Mouse (Mus musculus) neural tube, embryonic 11.5 days (tissue): Measurements from ENCODE around the gene Tmem273. TPM values are rescaled to one million over a fixed set of nuclear protein-coding genes. Genes with fewer than 3 reads are reported as not detected.

Experiments used
- ATAC-seq: fragments of 200-750 bp; cut with Nextera tagmentation; 2 replicates; pipeline ENCODE4 v1.8.0; 2017; ENCODE audit warnings: moderate number of reproducible peaks, mild to moderate bottlenecking, moderate TSS enrichment, moderate library complexity; ENCODE audit not compliant: insufficient read depth, low FRiP score, low TSS enrichment
- DNase-seq: peaks from one replicate; pipeline ENCODE4 v3.0.0-alpha.2; 2015; ENCODE audit warnings: low spot score
- H3K27ac ChIP-seq: fragments of 300-500 bp; sonication (generic); 2 replicates; pipeline ENCODE4 v1.5.1; 2014; ENCODE audit warnings: low read depth, mild to moderate bottlenecking, low read length
- H3K27me3 ChIP-seq: fragments of 300-500 bp; sonication (generic); 2 replicates; pipeline ENCODE4 v1.6.1; 2014; ENCODE audit warnings: mild to moderate bottlenecking, low read length, mixed read lengths; ENCODE audit not compliant: control insufficient read depth, insufficient read depth
- H3K36me3 ChIP-seq: fragments of 300-500 bp; sonication (generic); 2 replicates; pipeline ENCODE4 v1.6.1; 2014; ENCODE audit warnings: mild to moderate bottlenecking, low read length, moderate library complexity, mixed read lengths; ENCODE audit not compliant: control insufficient read depth, insufficient read depth
- H3K4me1 ChIP-seq: fragments of 300-500 bp; sonication (generic); 2 replicates; pipeline ENCODE4 v1.6.1; 2014; ENCODE audit warnings: low read length, mixed read lengths; ENCODE audit not compliant: control insufficient read depth, insufficient read depth
- H3K4me2 ChIP-seq: fragments of 300-500 bp; sonication (generic); 2 replicates; pipeline ENCODE4 v1.6.1; 2014; ENCODE audit warnings: low read depth, mild to moderate bottlenecking, moderate library complexity
- H3K4me3 ChIP-seq: fragments of 300-500 bp; sonication (generic); 2 replicates; pipeline ENCODE4 v1.5.1; 2014; ENCODE audit warnings: low read depth, low read length
- H3K9ac ChIP-seq: fragments of 300-500 bp; sonication (generic); 2 replicates; pipeline ENCODE4 v1.6.1; 2014; ENCODE audit warnings: mild to moderate bottlenecking, low read length
- H3K9me3 ChIP-seq: fragments of 300-500 bp; sonication (generic); 2 replicates; pipeline ENCODE4 v1.6.1; 2016; ENCODE audit warnings: low read length; ENCODE audit not compliant: control insufficient read depth
- WGBS: fragments of 180-500 bp; shearing (Covaris S2); extraction: QIAGEN DNeasy Blood & Tissue Kit; methylation state at CpG from one replicate; pipeline ENCODE4 v1.1.7; 2014; 5-methylcytosine and 5-hydroxymethylcytosine counted together
- polyA plus RNA-seq: library from polyadenylated mRNA; unstranded; fragments of >200 nt; fragmentation: Nextera tagmentation; extraction: Ambion mirVana; gene quantifications from 2 replicates; pipeline ENCODE4 v1.2.1, GENCODE M21; 2014

The Tmem273 gene
- polyA plus RNA-seq, 1 experiment from 2014 or later = 0.56 TPM

GRCm38 (mm10) chr14:32833847-32834246, 48.1 kb downstream of the Tmem273 start, which contains the start of gene Fam170b:
Fam170b (plus strand) TSS chr14:32833962.
- H3K9ac ChIP-seq = no peak within 1 kb of the TSS
- no peak within 1 kb of the TSS for H3K4me2 ChIP-seq
- no peaks in the 10 kb centered on the region for H3K27me3 ChIP-seq
- H3K4me1 ChIP-seq = no peaks in the 10 kb centered on the region
- no peaks in the 10 kb centered on the region for H3K36me3 ChIP-seq
- ATAC-seq = no peak
- no peak within 1 kb of the TSS for H3K27ac ChIP-seq
- no peak within 1 kb of the TSS for H3K4me3 ChIP-seq
- WGBS = 79% methylated on average over 8 of the region's 8 CpGs
- no peaks in the 10 kb centered on the region for H3K9me3 ChIP-seq
- DNase-seq = no peak

- 92% methylated on average over 14 of the region's 14 CpGs for WGBS
- no peak for ATAC-seq
- no peaks in the 10 kb centered on the region for H3K36me3 ChIP-seq
- H3K4me3 ChIP-seq = no peak overlapping the region
- H3K9ac ChIP-seq = no peak overlapping the region
- no peak overlapping the region for H3K27ac ChIP-seq
- H3K9me3 ChIP-seq = no peaks in the 10 kb centered on the region
- H3K4me2 ChIP-seq = no peak overlapping the region
- no peaks in the 10 kb centered on the region for H3K4me1 ChIP-seq
- no peaks in the 10 kb centered on the region for H3K27me3 ChIP-seq
- no peak for DNase-seq
Observed at GRCm38 (mm10) chr14:32835181-32835580, 49.4 kb downstream of the Tmem273 start.

- Histone ChIP-seq H3K27ac (no peak overlapping the region), H3K36me3 (no peaks in the 10 kb centered on the region), H3K27me3 (no peaks in the 10 kb centered on the region), H3K4me2 (no peak overlapping the region), H3K9ac (no peak overlapping the region), H3K9me3 (no peaks in the 10 kb centered on the region), H3K4me3 (no peak overlapping the region), H3K4me1 (no peaks in the 10 kb centered on the region)
- DNase-seq (no peak), ATAC-seq (no peak)
- WGBS = 93% methylated on average over 14 of the region's 14 CpGs
Observed at GRCm38 (mm10) chr14:32835596-32835995, 49.8 kb downstream of the Tmem273 start.

- no peak for ATAC-seq
- no peak overlapping the region for H3K4me2 ChIP-seq
- H3K4me1 ChIP-seq = no peaks in the 10 kb centered on the region
- DNase-seq = no peak
- H3K9ac ChIP-seq = no peak overlapping the region
- H3K4me3 ChIP-seq = no peak overlapping the region
- H3K9me3 ChIP-seq = no peaks in the 10 kb centered on the region
- H3K27ac ChIP-seq = no peak overlapping the region
- 94% methylated on average over 11 of the region's 11 CpGs for WGBS
- no peaks in the 10 kb centered on the region for H3K36me3 ChIP-seq
- no peaks in the 10 kb centered on the region for H3K27me3 ChIP-seq
Observed at GRCm38 (mm10) chr14:32836191-32836590, 50.4 kb downstream of the Tmem273 start.

- H3K4me2 ChIP-seq = no peak overlapping the region
- ATAC-seq = no peak
Observed at GRCm38 (mm10) chr14:32842052-32842451, 56.3 kb downstream of the Tmem273 start.

DNA sequence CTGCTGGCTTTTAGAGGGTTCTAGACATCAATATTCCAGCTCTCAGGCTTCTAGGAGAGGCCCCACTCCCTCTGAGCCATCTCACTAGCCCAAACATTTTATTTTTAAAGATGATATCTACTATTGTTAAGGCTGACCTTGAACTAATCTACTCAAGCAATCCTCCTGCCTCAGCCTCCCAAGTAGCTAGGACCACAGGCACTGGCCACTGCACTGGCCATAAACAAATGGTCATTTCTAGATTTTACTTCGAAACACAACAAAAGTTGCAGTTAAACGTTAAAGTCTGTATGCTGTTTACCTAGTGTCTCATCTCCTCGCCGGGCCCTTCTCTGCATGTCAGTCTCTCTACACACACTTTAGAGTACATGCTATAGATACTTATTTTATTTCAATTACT, 68.3 kb downstream of the Tmem273 start:
- Histone ChIP-seq H3K4me3 (no peak overlapping the region), H3K4me2 (no peak overlapping the region), H3K27me3 (peaks cover 3% of the 10 kb centered on the region; the same call in 1 of the 2 replicates), H3K36me3 (no peaks in the 10 kb centered on the region), H3K27ac (no peak overlapping the region), H3K9me3 (no peaks in the 10 kb centered on the region), H3K4me1 (no peaks in the 10 kb centered on the region), H3K9ac (no peak overlapping the region)
- ATAC-seq = no peak
- WGBS = 92% methylated on average over 4 of the region's 4 CpGs
- no peak for DNase-seq

More at GRCm38 (mm10) chr14:32842052-32842451, 56.3 kb downstream of the Tmem273 start:
- no peak overlapping the region for H3K4me3 ChIP-seq
- H3K9me3 ChIP-seq = no peaks in the 10 kb centered on the region
- H3K27ac ChIP-seq = no peak overlapping the region
- H3K9ac ChIP-seq = no peak overlapping the region
- no peaks in the 10 kb centered on the region for H3K36me3 ChIP-seq
- no peak for DNase-seq
- no peaks in the 10 kb centered on the region for H3K27me3 ChIP-seq
- H3K4me1 ChIP-seq = no peaks in the 10 kb centered on the region

DNA sequence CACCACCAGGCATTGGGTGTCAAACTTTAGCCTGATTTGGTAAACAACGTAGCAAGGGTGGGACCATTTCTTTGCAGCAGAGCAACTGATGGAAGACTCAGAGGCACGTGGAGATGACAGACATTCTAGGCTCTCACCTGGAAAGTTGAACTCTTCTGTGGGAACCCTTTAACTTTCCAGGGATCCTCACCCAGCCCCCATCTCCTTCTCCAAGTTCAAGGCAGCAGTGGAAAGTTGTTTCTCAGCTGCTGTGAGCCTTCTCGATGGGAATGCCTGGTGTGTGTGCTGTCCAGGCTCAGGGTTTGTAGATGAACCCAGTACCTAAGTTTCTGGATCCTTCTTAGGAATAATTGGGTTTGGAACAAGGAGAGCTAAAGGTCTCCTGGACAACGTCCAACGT, 70.5 kb downstream of the Tmem273 start:
- no peaks in the 10 kb centered on the region for H3K36me3 ChIP-seq
- peaks cover 3% of the 10 kb centered on the region; the same call in 1 of the 2 replicates for H3K27me3 ChIP-seq
- H3K27ac ChIP-seq = no peak overlapping the region
- peak overlapping the region; percentile 44 for H3K4me3 ChIP-seq
- no peak for DNase-seq
- H3K4me1 ChIP-seq = peaks cover 5% of the 10 kb centered on the region; the same call in 1 of the 2 replicates
- 39% methylated on average over 5 of the region's 5 CpGs for WGBS
- no peak overlapping the region; the same call in 1 of the 2 replicates for H3K9ac ChIP-seq
- peak overlapping the region; percentile 84 for H3K4me2 ChIP-seq
- ATAC-seq = peak; percentile 23; the same call in 1 of the 2 replicates
- no peaks in the 10 kb centered on the region for H3K9me3 ChIP-seq

- peak; percentile 55 for ATAC-seq
- WGBS = under 1% methylated on average over 57 of the region's 68 CpGs
- peak within 1 kb of the TSS; percentile 44 for H3K4me3 ChIP-seq
Observed at GRCm38 (mm10) chr14:32856681-32857328, 71.0 kb downstream of the Tmem273 start, which contains the start of gene Vstm4. Vstm4 (plus strand) TSS chr14:32856756.

GRCm38 (mm10) chr14:32858361-32858760, 72.6 kb downstream of the Tmem273 start:
- Histone ChIP-seq H3K27ac (no peak overlapping the region), H3K9me3 (no peaks in the 10 kb centered on the region), H3K4me3 (no peak overlapping the region), H3K9ac (no peak overlapping the region), H3K4me2 (no peak overlapping the region), H3K36me3 (no peaks in the 10 kb centered on the region), H3K27me3 (peaks cover 3% of the 10 kb centered on the region; the same call in 1 of the 2 replicates), H3K4me1 (peaks cover 5% of the 10 kb centered on the region; the same call in 1 of the 2 replicates)
- WGBS = 92% methylated on average over 10 of the region's 10 CpGs
- DNase-seq (no peak), ATAC-seq (no peak)

More at GRCm38 (mm10) chr14:32856681-32857328, 71.0 kb downstream of the Tmem273 start, which contains the start of gene Vstm4:
- Histone ChIP-seq H3K27me3 (peaks cover 3% of the 10 kb centered on the region; the same call in 1 of the 2 replicates), H3K9me3 (no peaks in the 10 kb centered on the region), H3K9ac (peak within 1 kb of the TSS; percentile 79), H3K4me1 (peaks cover 5% of the 10 kb centered on the region; the same call in 1 of the 2 replicates), H3K36me3 (no peaks in the 10 kb centered on the region), H3K27ac (no peak within 1 kb of the TSS), H3K4me2 (peak within 1 kb of the TSS; percentile 84)
- peak; percentile 71 for DNase-seq
